Mouse (Mus musculus) midbrain, postnatal 0 days (tissue): ENCODE measurements around the gene Snapin. TPM values are rescaled to one million over a fixed set of nuclear protein-coding genes. Genes with fewer than 3 reads are reported as not detected.

Experiments used
- ATAC-seq: fragments of 200-750 bp; cut with Nextera tagmentation; 2 replicates; pipeline ENCODE4 v1.8.0; 2017; ENCODE audit warnings: moderate number of reproducible peaks, mild to moderate bottlenecking, moderate TSS enrichment, moderate library complexity; ENCODE audit not compliant: low FRiP score
- DNase-seq: peaks from one replicate; pipeline ENCODE4 v3.0.0-alpha.2; 2015; ENCODE audit warnings: low spot score
- H3K27ac ChIP-seq: fragments of 300-500 bp; sonication (generic); 2 replicates; pipeline ENCODE4 v1.5.1; 2014; ENCODE audit warnings: low read depth, mild to moderate bottlenecking, low read length, mixed read lengths
- H3K27me3 ChIP-seq: fragments of 300-500 bp; sonication (generic); 2 replicates; pipeline ENCODE4 v1.6.1; 2014; ENCODE audit warnings: low read length, control low read depth, mixed read lengths; ENCODE audit not compliant: insufficient read depth
- H3K36me3 ChIP-seq: fragments of 300-500 bp; sonication (generic); 2 replicates; pipeline ENCODE4 v1.6.1; 2014; ENCODE audit warnings: low read length, control low read depth, mixed read lengths; ENCODE audit not compliant: insufficient read depth
- H3K4me1 ChIP-seq: fragments of 300-500 bp; sonication (generic); 2 replicates; pipeline ENCODE4 v1.6.1; 2014; ENCODE audit warnings: mild to moderate bottlenecking, control low read depth, antibody characterized with exemption, low read length, mixed read lengths; ENCODE audit not compliant: insufficient read depth
- H3K4me2 ChIP-seq: fragments of 300-500 bp; sonication (generic); 2 replicates; pipeline ENCODE4 v1.6.1; 2014; ENCODE audit warnings: low read depth, mild to moderate bottlenecking, low read length, mixed read lengths; ENCODE audit not compliant: poor library complexity, severe bottlenecking
- H3K4me3 ChIP-seq: fragments of 300-500 bp; sonication (generic); 2 replicates; pipeline ENCODE4 v1.5.1; 2014; ENCODE audit warnings: low read depth, mild to moderate bottlenecking, low read length, moderate library complexity
- H3K9ac ChIP-seq: fragments of 300-500 bp; sonication (generic); replicated peaks from 2 replicates; pipeline ENCODE4 v1.6.1; 2014; ENCODE audit warnings: mild to moderate bottlenecking, low read length, moderate library complexity, mixed read lengths; ENCODE audit not compliant: poor library complexity, severe bottlenecking
- H3K9me3 ChIP-seq: fragments of 300-500 bp; sonication (generic); 2 replicates; pipeline ENCODE4 v1.6.1; 2016; ENCODE audit warnings: low read length, control low read depth
- CTCF ChIP-seq: IDR thresholded peaks from 2 replicates; pipeline ENCODE4 v1.5.1; 2016; ENCODE audit warnings: antibody characterized with exemption, mild to moderate bottlenecking
- WGBS: fragments of 180-500 bp; shearing (Covaris S2); extraction: QIAGEN DNeasy Blood & Tissue Kit; methylation state at CpG from one replicate; pipeline ENCODE4 v1.1.7; 2014; 5-methylcytosine and 5-hydroxymethylcytosine counted together
- polyA plus RNA-seq: library from polyadenylated mRNA; unstranded; fragments of >200 nt; fragmentation: Nextera tagmentation; extraction: Ambion mirVana; gene quantifications from 2 replicates; pipeline ENCODE4 v1.2.1, GENCODE M21; 2015
- total RNA-seq: library from RNA; depleted of rRNA; stranded (reverse); fragments of >200 nt; gene quantifications from 2 replicates; pipeline ENCODE4 v1.2.3, GENCODE M21; 2014; rRNA removed

Gene Snapin
- total RNA-seq (41.2 and 51.9 TPM in 2 replicates), polyA plus RNA-seq (93.5 and 97.2 TPM in 2 replicates)

DNA sequence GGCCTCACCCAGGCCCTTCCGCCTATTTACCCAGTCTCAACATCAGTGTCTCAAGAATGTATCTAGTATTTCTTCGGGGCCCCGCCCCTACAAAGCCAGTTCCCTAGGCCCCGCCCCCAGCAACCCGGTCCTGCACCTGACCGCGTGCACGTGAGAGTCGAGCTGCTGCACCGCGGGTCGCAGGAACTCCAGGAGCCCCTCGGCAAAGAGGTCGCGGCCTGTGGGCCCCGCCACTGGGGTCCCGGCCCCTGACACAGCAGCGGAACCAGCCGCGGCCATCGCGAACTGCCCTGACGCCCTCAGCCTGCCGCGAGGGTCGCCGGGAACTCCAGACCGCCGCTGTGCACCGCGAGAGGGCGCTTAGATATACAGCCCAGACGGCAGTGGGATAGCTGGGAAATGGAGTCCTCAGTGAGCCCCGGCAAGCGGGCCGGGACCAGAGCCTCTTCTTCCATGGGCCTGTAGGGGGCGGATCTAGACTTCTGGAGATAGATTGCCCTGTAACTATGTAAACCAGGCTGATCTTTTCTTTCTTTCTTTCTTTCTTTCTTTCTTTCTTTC, at the start of gene Snapin:
Gene Snapin, minus strand, starts transcription at position 338 of the 561 bp plus-strand sequence.
- Histone ChIP-seq H3K27me3 (no peaks in the 10 kb centered on the region), H3K4me1 (no peaks in the 10 kb centered on the region), H3K4me3 (peak within 1 kb of the TSS; percentile 74), H3K9me3 (no peaks in the 10 kb centered on the region), H3K9ac (peak within 1 kb of the TSS; percentile 86), H3K36me3 (peaks cover 32% of the 10 kb centered on the region), H3K4me2 (peak within 1 kb of the TSS; percentile 64), H3K27ac (peak within 1 kb of the TSS; percentile 80)
- ATAC-seq (peak; percentile 95), DNase-seq (peak; percentile 97)
- WGBS, result under 1% methylated on average over 36 of the region's 37 CpGs
- TF ChIP-seq CTCF, result peak; percentile 88

DNA sequence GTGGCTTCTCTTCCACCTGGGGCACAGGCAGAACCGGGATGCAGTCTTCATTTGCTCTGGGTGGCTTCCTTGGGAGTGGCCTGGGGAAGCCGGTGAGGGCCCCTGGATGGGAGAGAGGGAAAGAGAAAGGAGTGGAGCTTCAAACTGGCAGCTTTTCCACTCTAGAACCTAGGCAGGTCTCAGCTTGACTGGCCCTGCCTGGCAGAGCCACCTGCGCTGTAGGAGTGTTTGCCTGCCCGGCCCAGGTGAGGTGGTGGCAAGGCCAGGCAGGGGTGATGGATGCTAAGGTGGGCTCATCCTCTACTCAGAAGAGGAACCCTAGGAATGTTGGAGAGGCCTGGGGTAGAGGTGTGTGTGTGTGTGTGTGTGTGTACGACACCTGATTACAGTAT, 47.1 kb upstream of the Snapin start:
- no peaks in the 10 kb centered on the region for H3K9me3 ChIP-seq
- no peaks in the 10 kb centered on the region for H3K27me3 ChIP-seq
- ATAC-seq (no peak), DNase-seq (no peak)
- TF ChIP-seq CTCF, result no peak
- 76% methylated on average over 5 of the region's 5 CpGs for WGBS
- no peak overlapping the region for H3K27ac ChIP-seq
- H3K36me3 ChIP-seq, result no peaks in the 10 kb centered on the region
- H3K4me1 ChIP-seq, result no peaks in the 10 kb centered on the region
- no peak overlapping the region for H3K4me3 ChIP-seq
- H3K9ac ChIP-seq, result no peak overlapping the region
- no peak overlapping the region for H3K4me2 ChIP-seq

DNA sequence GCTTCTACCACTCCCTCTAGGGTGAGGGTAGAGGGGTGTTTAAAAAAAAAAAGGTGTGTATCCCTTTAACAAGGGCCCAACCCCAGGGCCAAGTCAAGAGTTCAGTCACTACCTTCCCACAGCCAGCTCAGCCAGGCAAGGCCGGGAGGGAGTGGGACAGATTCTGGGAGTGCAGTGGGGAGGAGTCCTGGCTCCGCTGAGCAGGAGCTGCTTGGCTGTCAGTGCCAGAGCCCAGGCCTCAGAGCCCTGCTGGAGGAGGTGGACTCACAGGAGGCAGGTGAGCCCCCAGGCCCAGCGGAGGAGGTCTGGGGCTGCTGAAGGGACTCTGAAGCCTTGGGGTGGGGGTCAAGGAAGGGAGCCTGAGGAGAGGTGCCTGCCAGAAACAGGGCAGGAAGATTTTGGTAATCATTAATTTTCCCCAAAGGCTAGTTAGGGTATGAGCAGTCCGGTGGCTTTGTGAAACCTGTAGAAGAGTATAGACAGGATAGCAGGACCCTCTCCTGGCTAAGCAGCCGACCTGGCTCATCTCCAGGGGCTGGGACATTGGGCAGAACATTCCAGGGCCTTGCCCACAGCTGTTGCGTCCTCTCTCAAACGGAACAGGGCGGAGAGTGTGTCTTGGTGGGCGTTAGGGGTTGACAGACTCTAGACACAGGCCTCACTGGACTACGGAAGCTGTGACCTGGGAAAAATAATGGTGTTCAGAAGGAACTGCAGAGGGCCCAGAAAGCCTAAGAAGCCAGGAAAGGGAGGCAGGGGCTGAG, 46.5 kb upstream of the Snapin start, which contains the start of gene S100a16:
Gene S100a16, plus strand, starts transcription at position 114 of the 764 bp plus-strand sequence.
- Histone ChIP-seq H3K27me3 (no peaks in the 10 kb centered on the region), H3K4me3 (no peak within 1 kb of the TSS), H3K27ac (no peak within 1 kb of the TSS), H3K4me2 (0 out of 2 replicates have a peak within 1 kb of the TSS, but pooled peaks have one; percentile 18), H3K9ac (no peak within 1 kb of the TSS), H3K4me1 (no peaks in the 10 kb centered on the region), H3K9me3 (no peaks in the 10 kb centered on the region), H3K36me3 (no peaks in the 10 kb centered on the region)
- WGBS, result 46% methylated on average over 10 of the region's 10 CpGs
- ATAC-seq (no peak), DNase-seq (peak; percentile 42)
- TF ChIP-seq CTCF, result no peak

DNA sequence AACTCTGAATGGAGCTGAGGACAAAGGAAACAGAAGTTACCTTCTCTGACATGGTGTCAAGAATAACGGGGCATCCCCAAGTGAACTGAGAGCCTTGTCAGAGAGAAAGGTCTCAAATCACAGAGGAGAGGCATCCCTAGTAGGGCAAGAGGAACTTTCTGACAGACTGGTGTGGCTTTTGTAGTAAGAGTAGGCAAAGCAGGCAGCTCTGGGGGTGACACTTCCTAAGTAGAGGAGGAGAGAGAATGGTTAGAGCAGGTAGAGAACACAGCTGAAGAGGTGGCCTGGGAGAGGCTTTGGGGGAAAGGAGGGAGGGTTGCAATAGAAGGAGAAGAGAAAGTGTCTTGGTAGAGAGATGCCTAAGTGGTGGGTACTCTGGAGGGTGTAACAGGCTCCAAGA, 44.6 kb upstream of the Snapin start:
- no peak overlapping the region for H3K4me3 ChIP-seq
- no peaks in the 10 kb centered on the region for H3K9me3 ChIP-seq
- no peaks in the 10 kb centered on the region for H3K4me1 ChIP-seq
- no peak overlapping the region for H3K9ac ChIP-seq
- no peaks in the 10 kb centered on the region for H3K27me3 ChIP-seq
- no peak overlapping the region for H3K4me2 ChIP-seq
- H3K36me3 ChIP-seq, result no peaks in the 10 kb centered on the region
- no peak for TF ChIP-seq CTCF
- no peak for DNase-seq
- no peak for ATAC-seq
- no peak overlapping the region for H3K27ac ChIP-seq
- 86% methylated on average over 1 of the region's 1 CpGs for WGBS

DNA sequence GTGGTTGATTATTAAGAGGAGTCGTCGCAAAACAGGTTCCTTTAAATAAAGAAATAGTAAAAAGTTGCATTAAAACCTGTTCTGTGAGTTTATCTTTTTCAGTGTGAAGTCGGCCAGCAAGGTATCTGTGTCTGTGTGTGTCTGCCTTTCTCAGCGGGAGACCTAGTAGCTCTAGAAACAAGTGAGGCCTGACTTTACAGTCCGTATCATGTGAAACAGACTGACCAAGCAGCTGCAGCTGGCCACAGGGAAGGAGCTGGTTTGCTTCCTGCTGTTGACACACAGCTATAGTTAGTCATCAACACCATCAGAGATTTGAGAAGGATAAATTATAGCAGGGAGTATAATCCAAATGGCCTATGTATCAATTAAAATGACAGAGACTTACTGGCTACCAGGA, 40.9 kb upstream of the Snapin start:
- Histone ChIP-seq H3K4me1 (no peaks in the 10 kb centered on the region), H3K27ac (no peak overlapping the region), H3K9me3 (no peaks in the 10 kb centered on the region), H3K9ac (no peak overlapping the region), H3K4me3 (no peak overlapping the region), H3K4me2 (no peak overlapping the region), H3K36me3 (no peaks in the 10 kb centered on the region), H3K27me3 (no peaks in the 10 kb centered on the region)
- no peak for ATAC-seq
- TF ChIP-seq CTCF, result no peak
- WGBS, result 77% methylated on average over 5 of the region's 5 CpGs
- no peak for DNase-seq

DNA sequence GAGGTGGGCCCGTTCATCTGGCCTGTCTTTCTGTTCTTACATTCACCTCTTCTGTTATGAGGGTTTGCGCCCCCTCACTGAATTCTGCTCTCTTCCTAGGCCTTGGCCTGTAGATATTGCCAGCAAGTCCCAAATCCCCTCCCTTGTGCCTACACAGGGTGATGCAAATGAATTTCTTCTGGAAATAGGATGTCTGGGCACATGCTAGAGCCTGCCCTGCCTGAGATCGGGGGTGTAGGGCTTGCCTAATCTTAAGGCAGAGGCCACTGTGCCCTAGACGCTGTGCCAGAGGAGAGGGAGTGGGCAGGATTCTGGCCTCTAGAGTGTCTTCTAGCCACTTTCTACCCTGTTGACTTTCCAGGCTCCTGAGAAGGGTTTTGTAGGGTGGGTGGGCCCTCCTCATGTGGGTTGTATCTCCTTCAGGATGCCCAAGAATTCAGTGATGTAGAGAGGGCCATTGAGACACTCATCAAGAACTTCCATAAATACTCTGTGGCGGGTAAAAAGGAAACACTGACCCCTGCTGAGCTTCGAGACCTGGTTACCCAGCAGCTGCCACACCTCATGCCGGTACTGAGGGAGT, 36.5 kb upstream of the Snapin start:
- no peak overlapping the region for H3K4me2 ChIP-seq
- no peaks in the 10 kb centered on the region for H3K9me3 ChIP-seq
- no peaks in the 10 kb centered on the region for H3K27me3 ChIP-seq
- ATAC-seq (no peak), DNase-seq (no peak)
- no peaks in the 10 kb centered on the region for H3K4me1 ChIP-seq
- H3K36me3 ChIP-seq, result no peaks in the 10 kb centered on the region
- H3K27ac ChIP-seq, result no peak overlapping the region
- H3K4me3 ChIP-seq, result no peak overlapping the region
- 86% methylated on average over 7 of the region's 7 CpGs for whole genome bisulfite sequencing
- H3K9ac ChIP-seq, result no peak overlapping the region
- TF ChIP-seq CTCF, result no peak
